Mouse (Mus musculus) small intestine, adult 2 months (tissue): Measurements from ENCODE around the gene Map4k4.

Source experiments
- CTCF ChIP-seq: fragments of 200-500 bp; IDR thresholded peaks from 2 replicates; pipeline ENCODE4 v1.5.1; 2012; ENCODE audit warnings: low read depth, mild to moderate bottlenecking, control low read depth, inconsistent platforms, low read length, moderate library complexity, mixed read lengths; ENCODE audit not compliant: insufficient replicate concordance, insufficient read length; ENCODE audit errors: extremely low read depth
- POLR2A ChIP-seq: fragments of 200-500 bp; IDR thresholded peaks from 2 replicates; pipeline ENCODE4 v1.6.1; 2012; ENCODE audit warnings: low read depth, mild to moderate bottlenecking, control low read depth, inconsistent platforms, low read length, moderate library complexity

DNA sequence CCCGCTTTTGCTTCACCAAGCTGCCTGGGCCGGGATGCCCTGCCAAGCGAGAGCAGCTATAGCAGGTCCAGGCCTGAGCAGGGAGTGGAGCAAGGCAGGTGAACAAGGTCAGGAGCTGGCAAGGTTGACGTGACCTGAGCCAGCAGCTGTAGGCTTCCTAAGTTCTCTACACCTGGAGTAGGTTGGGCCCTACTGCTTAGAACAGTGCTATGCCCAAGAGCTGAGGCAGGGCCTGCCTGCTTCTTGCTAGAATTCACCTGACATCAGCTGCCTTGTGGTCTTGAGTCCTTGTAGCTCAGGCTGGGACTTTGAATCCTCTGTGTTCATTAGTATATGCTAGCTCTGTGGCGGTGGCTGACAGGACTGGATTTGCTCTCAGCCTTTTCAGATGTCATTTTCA lies 173.1 kb downstream of the Map4k4 start, which contains the start of gene Il1r2:
- TF ChIP-seq CTCF (no peak), POLR2A (no peak)
